Mouse (Mus musculus): Measurements from ENCODE around the gene Ppp4c. TPM values are rescaled to one million over a fixed set of nuclear protein-coding genes. Genes with fewer than 3 reads are reported as not detected.
A peak's percentile ranks its signal among the peaks of the same experiment; 100 is the strongest.

Ppp4c gene
- polyA plus RNA-seq, 1 experiment from 2014 or later = 214 TPM

DNA sequence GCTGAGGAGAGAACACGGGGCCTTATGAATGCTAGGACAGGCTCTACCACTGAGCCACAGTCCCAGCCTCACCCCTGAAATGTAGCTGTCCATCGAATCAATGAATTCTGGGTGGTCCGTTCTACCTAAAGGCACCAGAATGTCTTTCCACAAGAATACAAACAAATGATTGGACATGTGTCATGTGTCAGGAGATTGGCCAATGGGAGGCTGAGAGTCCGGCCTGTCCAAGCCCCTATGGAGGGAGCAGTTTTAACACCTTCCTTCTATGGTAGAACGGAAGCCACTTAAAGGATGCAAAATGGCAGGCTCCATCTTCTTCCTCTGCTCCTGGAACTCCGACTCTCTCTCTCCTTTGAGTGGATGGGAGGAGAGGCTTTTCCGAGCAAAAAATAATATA, 25.3 kb upstream of the Ppp4c start:
- Histone ChIP-seq H3K4me3 (no peak overlapping the region), H3K4me1 (replicated peaks) (peaks cover 10% of the 10 kb centered on the region), H3K27ac (no peak overlapping the region), H3K9ac (no peak overlapping the region), H3K36me3 (no peaks in the 10 kb centered on the region), H3K9me3 (no peaks in the 10 kb centered on the region), H3K4me2 (no peak overlapping the region), H3K27me3 (0 out of 2 replicates have a peak, but pooled peaks cover 5% of the 10 kb centered on the region)
- WGBS = 90% methylated on average over 7 of the region's 7 CpGs
- ATAC-seq (ENCODE audit: low FRiP score) = no peak

DNA sequence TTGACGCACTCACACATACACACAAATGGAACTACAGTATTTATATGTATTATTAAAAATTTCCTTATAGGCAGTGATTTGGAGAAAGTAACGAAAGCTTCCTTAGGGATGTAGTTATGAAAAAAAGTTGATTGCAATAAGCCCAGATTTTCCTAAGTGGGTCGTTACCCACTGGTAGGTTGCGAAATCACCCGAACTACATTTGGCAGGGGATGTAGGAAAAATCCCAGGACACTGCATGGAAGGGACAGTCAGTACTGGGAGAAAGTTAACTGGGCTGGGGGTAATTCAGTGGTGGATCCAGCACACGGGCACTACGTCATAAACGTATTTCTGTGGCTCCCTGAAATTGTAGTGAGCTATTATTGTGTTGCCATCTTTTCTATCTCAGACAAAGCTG, 24.2 kb upstream of the Ppp4c start:
- H3K4me1 ChIP-seq (replicated peaks) = no peaks in the 10 kb centered on the region
- no peaks in the 10 kb centered on the region for H3K36me3 ChIP-seq
- H3K27ac ChIP-seq = no peak overlapping the region
- no peak overlapping the region for H3K4me2 ChIP-seq
- H3K27me3 ChIP-seq = 0 out of 2 replicates have a peak, but pooled peaks cover 5% of the 10 kb centered on the region
- no peaks in the 10 kb centered on the region for H3K9me3 ChIP-seq
- WGBS = 88% methylated on average over 8 of the region's 8 CpGs
- no peak overlapping the region for H3K4me3 ChIP-seq
- no peak for ATAC-seq (ENCODE audit: low FRiP score)
- no peak overlapping the region for H3K9ac ChIP-seq

DNA sequence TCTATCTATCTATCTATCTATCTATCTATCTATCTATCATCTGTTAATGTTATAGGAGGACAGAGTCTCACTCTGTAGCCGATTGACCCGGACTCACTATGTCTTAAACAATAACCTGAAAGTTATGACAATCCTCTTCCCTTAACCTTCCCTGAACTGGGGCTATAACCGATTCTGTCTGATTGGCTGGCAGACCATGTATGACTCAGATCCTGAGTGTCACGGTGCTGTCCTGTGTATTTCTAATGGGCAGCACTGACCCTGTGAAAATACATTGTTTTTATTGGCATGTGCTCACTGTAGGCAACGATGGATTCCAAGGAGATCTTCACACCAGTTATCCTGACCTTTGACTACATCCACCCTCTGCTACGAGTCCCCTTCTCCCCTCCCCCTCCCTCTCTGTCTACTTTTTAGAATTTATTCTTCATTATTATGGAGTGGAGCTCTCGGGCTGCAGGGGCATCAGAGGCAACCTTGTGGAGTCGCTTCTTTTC, 23.5 kb upstream of the Ppp4c start:
- no peaks in the 10 kb centered on the region for H3K4me1 ChIP-seq (replicated peaks)
- no peak overlapping the region for H3K4me2 ChIP-seq
- no peak overlapping the region for H3K27ac ChIP-seq
- no peak overlapping the region for H3K4me3 ChIP-seq
- H3K27me3 ChIP-seq = 0 out of 2 replicates have a peak, but pooled peaks cover 5% of the 10 kb centered on the region
- H3K9ac ChIP-seq = no peak overlapping the region
- ATAC-seq (ENCODE audit: low FRiP score) = no peak
- no peaks in the 10 kb centered on the region for H3K36me3 ChIP-seq
- no peaks in the 10 kb centered on the region for H3K9me3 ChIP-seq
- WGBS = 49% methylated on average over 8 of the region's 8 CpGs

DNA sequence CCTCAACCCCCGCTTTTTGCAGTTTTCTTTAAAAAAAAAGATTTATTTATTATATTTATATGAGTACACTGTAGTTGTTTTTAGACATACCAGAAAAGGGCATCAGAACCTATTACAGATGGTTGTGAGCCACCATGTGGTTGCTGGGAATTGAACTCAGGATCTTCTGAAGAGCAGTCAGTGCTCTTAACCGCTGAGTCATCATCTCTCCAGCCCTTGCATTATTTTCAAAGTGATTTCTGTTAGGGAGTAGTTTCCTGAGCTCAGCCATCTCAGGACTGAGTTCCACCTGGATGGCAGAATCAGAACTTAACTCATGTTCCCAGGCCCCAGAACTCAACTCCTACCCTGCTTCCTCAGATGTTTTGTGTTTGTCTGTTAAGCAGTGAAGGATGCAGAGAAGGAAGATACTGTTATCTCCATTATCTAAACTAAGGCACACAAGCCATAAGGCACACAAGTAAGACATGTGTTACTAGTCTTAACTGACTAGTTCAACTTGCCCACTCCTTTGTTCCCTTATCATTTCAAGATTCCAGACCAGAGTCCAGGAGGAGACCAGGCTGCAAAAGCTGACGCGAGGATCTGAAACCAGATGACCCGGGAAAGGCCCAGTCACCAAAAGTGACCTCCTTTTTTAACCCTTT, 17.6 kb upstream of the Ppp4c start:
- H3K9ac ChIP-seq = no peak overlapping the region
- H3K9me3 ChIP-seq = no peaks in the 10 kb centered on the region
- no peak for ATAC-seq (ENCODE audit: low FRiP score)
- peak overlapping the region; percentile 76; the same call in 1 of the 2 replicates for H3K27ac ChIP-seq
- H3K4me2 ChIP-seq = peak overlapping the region; percentile 89
- H3K4me1 ChIP-seq (replicated peaks) = peaks cover 23% of the 10 kb centered on the region
- 0 out of 2 replicates have a peak, but pooled peaks cover 5% of the 10 kb centered on the region for H3K27me3 ChIP-seq
- WGBS = 64% methylated on average over 5 of the region's 5 CpGs
- no peak overlapping the region for H3K4me3 ChIP-seq
- no peaks in the 10 kb centered on the region for H3K36me3 ChIP-seq

DNA sequence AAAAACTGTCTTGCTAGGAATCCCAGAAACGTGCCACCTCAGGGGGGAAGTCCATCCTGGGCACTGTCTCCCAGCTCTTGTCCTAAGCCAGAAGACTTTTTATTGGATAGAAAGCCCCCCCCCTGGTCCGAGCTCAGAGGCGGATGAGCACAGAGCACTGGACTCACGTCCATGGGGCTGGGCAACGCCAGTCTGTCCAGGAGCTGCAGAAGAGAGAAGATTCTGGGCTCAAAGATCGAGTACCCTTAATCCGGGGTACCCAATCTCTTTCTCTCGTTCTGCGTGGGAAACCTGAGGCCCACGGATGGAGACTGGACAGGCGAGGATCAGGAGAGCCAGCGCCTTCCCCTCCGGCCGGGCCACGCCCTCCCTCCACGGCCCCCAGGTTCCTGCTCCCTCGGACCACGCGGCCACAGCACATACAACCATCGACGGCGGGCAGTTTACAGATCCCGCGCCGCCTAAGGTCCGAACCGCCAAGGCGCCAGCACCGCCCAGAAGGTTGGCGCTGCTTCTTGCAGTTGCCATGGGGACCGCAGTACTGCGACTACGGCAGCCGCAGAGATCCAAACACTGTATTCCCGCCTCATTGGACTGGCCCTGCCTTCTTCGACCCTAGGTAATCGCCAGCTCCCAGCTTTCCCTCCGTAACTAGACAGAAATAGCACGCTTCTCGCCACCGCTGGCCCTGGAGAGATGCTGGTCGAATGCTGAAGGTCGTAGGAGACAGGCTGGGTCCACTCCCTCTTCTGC, 16.6 kb upstream of the Ppp4c start:
- Histone ChIP-seq H3K9me3 (no peaks in the 10 kb centered on the region), H3K4me2 (peak overlapping the region; percentile 89), H3K4me3 (peak overlapping the region; percentile 79), H3K36me3 (peaks cover 3% of the 10 kb centered on the region), H3K4me1 (replicated peaks) (peaks cover 23% of the 10 kb centered on the region), H3K9ac (peak overlapping the region; percentile 85), H3K27ac (peak overlapping the region; percentile 76), H3K27me3 (0 out of 2 replicates have a peak, but pooled peaks cover 5% of the 10 kb centered on the region)
- WGBS = 1% methylated on average over 42 of the region's 43 CpGs
- peak; percentile 89 for ATAC-seq (ENCODE audit: low FRiP score)

DNA sequence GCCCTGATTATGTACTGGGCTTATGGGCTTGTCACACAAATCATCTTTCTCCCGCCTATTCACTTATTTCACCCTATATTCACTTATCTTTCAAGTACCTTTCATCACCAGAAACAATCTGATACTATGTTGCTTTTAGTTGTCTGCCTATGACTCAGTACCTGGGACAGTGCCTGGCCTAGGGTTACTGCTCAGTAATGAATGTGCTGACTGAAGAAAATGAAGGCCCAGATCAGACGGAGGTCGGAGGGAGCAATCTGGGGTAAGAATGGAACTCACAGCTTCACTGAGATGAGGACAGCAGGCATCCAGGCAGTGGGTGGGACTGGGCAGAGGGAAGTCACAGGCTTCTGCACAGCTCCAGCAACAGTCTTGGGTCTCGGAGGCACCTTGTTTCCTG, 15.1 kb upstream of the Ppp4c start:
- H3K4me3 ChIP-seq = no peak overlapping the region
- H3K27me3 ChIP-seq = no peaks in the 10 kb centered on the region
- peak overlapping the region; percentile 85 for H3K9ac ChIP-seq
- peaks cover 23% of the 10 kb centered on the region for H3K4me1 ChIP-seq (replicated peaks)
- H3K9me3 ChIP-seq = no peaks in the 10 kb centered on the region
- ATAC-seq (ENCODE audit: low FRiP score) = no peak
- H3K36me3 ChIP-seq = peaks cover 8% of the 10 kb centered on the region
- H3K27ac ChIP-seq = no peak overlapping the region
- 73% methylated on average over 4 of the region's 4 CpGs for WGBS
- peak overlapping the region; percentile 89 for H3K4me2 ChIP-seq

DNA sequence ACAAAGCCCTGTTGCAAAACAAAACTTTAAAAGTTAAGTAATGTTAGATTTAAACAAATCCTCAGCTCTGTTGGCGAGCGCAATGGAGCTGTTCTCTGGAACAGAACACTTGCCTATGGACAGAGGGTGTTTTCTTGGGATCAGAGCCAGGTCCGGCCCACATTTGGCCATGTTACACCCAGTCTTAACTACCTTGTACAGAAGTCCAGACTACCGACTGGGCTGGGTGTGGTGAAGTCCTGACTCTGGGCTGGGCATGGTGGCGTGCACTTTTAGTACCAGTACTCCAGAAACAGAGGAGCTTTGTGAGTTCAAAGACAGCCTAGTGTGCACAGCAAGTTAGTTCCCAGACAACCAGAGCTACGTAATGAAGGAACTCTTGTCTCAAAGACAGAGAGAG, 14.7 kb upstream of the Ppp4c start:
- H3K4me2 ChIP-seq = no peak overlapping the region
- peaks cover 23% of the 10 kb centered on the region for H3K4me1 ChIP-seq (replicated peaks)
- no peak overlapping the region for H3K9ac ChIP-seq
- H3K27me3 ChIP-seq = no peaks in the 10 kb centered on the region
- 88% methylated on average over 6 of the region's 6 CpGs for WGBS
- H3K4me3 ChIP-seq = no peak overlapping the region
- H3K9me3 ChIP-seq = no peaks in the 10 kb centered on the region
- ATAC-seq (ENCODE audit: low FRiP score) = no peak
- H3K36me3 ChIP-seq = peaks cover 8% of the 10 kb centered on the region
- H3K27ac ChIP-seq = no peak overlapping the region

DNA sequence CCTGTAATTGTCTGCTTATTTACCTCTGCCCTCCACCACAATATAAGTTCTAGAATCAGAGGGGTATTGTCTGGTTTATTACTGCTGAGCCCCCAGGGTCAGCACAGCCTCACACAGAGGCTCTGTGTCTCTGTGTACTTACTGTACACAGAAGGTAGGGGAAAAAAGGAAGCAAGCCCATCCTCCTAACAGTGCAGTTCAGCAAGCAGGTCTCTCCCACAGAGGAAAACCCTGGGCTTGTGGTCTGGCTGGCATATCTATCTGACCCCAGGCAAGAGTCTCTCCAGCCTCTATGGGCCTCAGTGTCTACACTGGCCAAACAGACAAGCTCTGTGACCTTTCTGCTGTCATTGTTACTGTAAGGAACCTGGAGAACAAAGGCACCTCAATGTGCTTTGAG, 11.5 kb upstream of the Ppp4c start:
- Histone ChIP-seq H3K27me3 (no peaks in the 10 kb centered on the region), H3K36me3 (peaks cover 8% of the 10 kb centered on the region), H3K27ac (no peak overlapping the region), H3K4me2 (no peak overlapping the region), H3K4me1 (replicated peaks) (peaks cover 30% of the 10 kb centered on the region), H3K9me3 (no peaks in the 10 kb centered on the region), H3K9ac (peak overlapping the region; percentile 13; the same call in 1 of the 2 replicates), H3K4me3 (no peak overlapping the region)
- ATAC-seq (ENCODE audit: low FRiP score) = no peak

DNA sequence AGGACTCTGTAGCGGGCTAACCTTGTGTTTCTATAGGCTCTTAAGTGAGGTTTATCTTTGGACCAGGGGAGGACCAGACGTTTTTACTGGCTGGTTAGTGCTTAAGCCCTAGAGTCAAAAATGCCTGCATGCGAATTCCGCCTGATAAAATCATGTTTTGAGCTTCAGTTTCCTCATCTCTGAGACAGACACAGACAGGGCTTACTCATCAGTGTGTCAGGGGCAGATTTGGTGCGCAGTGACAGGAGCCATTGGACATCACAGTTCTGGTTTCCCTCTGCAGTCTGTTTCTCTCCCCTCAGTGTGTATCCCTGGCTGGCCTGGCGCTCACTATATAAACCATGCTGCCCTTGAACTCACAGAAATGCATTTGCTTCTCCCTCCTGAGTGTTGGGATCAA, 10.9 kb upstream of the Ppp4c start:
- WGBS = 94% methylated on average over 6 of the region's 6 CpGs
- no peak overlapping the region for H3K27ac ChIP-seq
- H3K9ac ChIP-seq = no peak overlapping the region
- no peaks in the 10 kb centered on the region for H3K9me3 ChIP-seq
- peaks cover 27% of the 10 kb centered on the region for H3K4me1 ChIP-seq (replicated peaks)
- H3K36me3 ChIP-seq = peaks cover 8% of the 10 kb centered on the region
- H3K4me3 ChIP-seq = no peak overlapping the region
- ATAC-seq (ENCODE audit: low FRiP score) = no peak
- H3K27me3 ChIP-seq = no peaks in the 10 kb centered on the region
- no peak overlapping the region for H3K4me2 ChIP-seq

DNA sequence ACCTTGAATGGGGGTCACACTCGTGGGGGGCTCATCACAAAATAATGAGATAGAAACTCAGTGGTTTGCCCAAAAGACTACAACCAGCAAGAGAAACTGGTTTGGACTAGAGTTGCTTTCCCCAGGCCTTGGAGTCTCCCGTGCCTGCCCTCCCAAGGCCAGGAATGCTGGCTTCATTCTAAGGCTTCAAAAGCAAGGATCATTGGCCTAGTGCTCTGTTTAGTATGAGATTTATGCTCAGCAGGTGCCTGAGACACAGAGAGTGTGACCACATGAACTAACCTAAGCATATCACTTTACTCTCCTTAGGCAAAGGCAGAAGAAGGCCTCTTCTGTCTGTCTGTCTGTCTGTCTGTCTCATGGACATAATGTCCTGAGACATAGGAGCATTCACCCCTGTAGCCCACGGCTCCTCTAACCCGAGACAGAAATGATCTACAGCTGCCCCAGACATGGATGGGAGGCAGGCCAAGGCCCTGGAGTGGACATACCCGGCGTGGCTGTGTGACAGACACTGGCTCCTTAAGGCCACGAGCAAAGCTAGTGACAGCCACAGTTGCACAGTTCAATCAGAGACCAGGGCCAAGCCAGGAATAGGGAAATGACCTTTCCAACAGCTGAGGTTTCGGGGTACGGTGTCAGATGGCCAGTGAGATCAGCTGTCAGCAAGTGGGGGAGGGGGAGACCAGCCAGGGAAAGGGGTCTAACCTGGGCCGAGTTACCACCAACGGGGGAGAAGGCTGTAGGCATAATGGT, 10.0 kb upstream of the Ppp4c start:
- Histone ChIP-seq H3K9ac (no peak overlapping the region; the same call in 1 of the 2 replicates), H3K4me1 (replicated peaks) (peaks cover 27% of the 10 kb centered on the region), H3K4me3 (no peak overlapping the region), H3K36me3 (peaks cover 10% of the 10 kb centered on the region), H3K27ac (no peak overlapping the region), H3K9me3 (no peaks in the 10 kb centered on the region), H3K27me3 (no peaks in the 10 kb centered on the region), H3K4me2 (no peak overlapping the region)
- no peak for ATAC-seq (ENCODE audit: low FRiP score)
- 89% methylated on average over 11 of the region's 11 CpGs for WGBS

DNA sequence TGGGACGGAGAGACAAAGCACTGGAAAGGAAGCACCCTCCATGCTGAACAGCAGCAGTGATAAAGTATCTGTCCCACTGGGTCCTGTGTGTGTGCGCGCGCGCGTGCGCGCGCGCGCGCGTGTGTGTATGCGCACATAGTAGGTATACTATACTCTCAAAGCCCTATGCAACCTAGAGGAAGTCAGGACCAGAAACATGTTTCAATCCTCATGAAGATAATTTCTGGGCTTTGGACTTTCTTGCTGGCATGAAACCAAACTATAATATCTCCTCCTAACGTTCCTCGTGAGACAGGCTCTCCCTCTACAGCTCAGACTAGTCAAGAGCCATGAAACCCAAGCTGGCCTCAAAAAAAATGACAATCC, 8.7 kb upstream of the Ppp4c start:
- peaks cover 22% of the 10 kb centered on the region for H3K36me3 ChIP-seq
- no peaks in the 10 kb centered on the region for H3K27me3 ChIP-seq
- 96% methylated on average over 16 of the region's 16 CpGs for WGBS
- H3K27ac ChIP-seq = no peak overlapping the region
- H3K4me3 ChIP-seq = no peak overlapping the region
- H3K4me1 ChIP-seq (replicated peaks) = peaks cover 39% of the 10 kb centered on the region
- no peaks in the 10 kb centered on the region for H3K9me3 ChIP-seq
- H3K9ac ChIP-seq = no peak overlapping the region; the same call in 1 of the 2 replicates
- ATAC-seq (ENCODE audit: low FRiP score) = no peak
- H3K4me2 ChIP-seq = no peak overlapping the region
